Mouse (Mus musculus) ES-E14 (cell line): Measurements from ENCODE around the gene Hsd17b13. TPM values are rescaled to one million over a fixed set of nuclear protein-coding genes. Genes with fewer than 3 reads are reported as not detected.
A peak's percentile ranks its signal among the peaks of the same experiment; 100 is the strongest.

Experiments used
- DNase-seq: peaks from one replicate; pipeline ENCODE4 v3.0.0-alpha.2; 2013; ENCODE audit warnings: low read depth, low spot score
- H3K27ac ChIP-seq: 2 replicates; pipeline ENCODE4 v1.5.1; 2012; ENCODE audit warnings: low read depth, mild to moderate bottlenecking, low read length, moderate library complexity, mixed read lengths; ENCODE audit not compliant: poor library complexity, insufficient read depth, severe bottlenecking
- H3K36me3 ChIP-seq: 2 replicates; pipeline ENCODE4 v1.6.1; 2012; ENCODE audit warnings: mild to moderate bottlenecking, low read length, moderate library complexity, mixed read lengths; ENCODE audit not compliant: control insufficient read depth, poor library complexity, insufficient read depth, severe bottlenecking
- H3K4me1 ChIP-seq, 2 experiments: fragments of 150-350 bp in 1 of 2; sonication (generic) in 1 of 2; 2 replicates each; pipeline ENCODE4 v1.6.1; 2012; ENCODE audit warnings: low read length in 2 of 2, mild to moderate bottlenecking in 1 of 2, mixed read lengths in 1 of 2; ENCODE audit not compliant: control insufficient read depth in 2 of 2, insufficient read depth in 2 of 2, poor library complexity in 1 of 2
- H3K4me3 ChIP-seq, 2 experiments: fragments of 150-350 bp in 1 of 2; sonication (generic) in 1 of 2; 2 replicates each; pipeline ENCODE4 v1.5.1; 2012; ENCODE audit warnings: low read length in 2 of 2, low read depth in 1 of 2, mild to moderate bottlenecking in 1 of 2, mixed read lengths in 1 of 2; ENCODE audit not compliant: insufficient read depth in 1 of 2, poor library complexity in 1 of 2, severe bottlenecking in 1 of 2
- H3K9ac ChIP-seq: 2 replicates; pipeline ENCODE4 v1.6.1; 2012; ENCODE audit warnings: low read depth, mild to moderate bottlenecking, low read length, mixed read lengths; ENCODE audit not compliant: poor library complexity, insufficient read depth, severe bottlenecking
- H3K9me3 ChIP-seq: fragments of 150-350 bp; sonication (generic); 2 replicates; pipeline ENCODE4 v1.6.1; 2012; ENCODE audit warnings: low read depth, mild to moderate bottlenecking, low read length; ENCODE audit not compliant: control insufficient read depth, insufficient read depth
- CHD2 ChIP-seq: IDR thresholded peaks from 2 replicates; pipeline ENCODE4 v1.6.1; 2014; ENCODE audit warnings: mild to moderate bottlenecking, low read depth, low read length, inconsistent platforms
- HCFC1 ChIP-seq: IDR thresholded peaks from 2 replicates; pipeline ENCODE4 v1.6.1; 2012; ENCODE audit warnings: low read length, inconsistent platforms, borderline replicate concordance; ENCODE audit not compliant: insufficient read depth
- MAFK ChIP-seq: IDR thresholded peaks from 2 replicates; pipeline ENCODE4 v1.6.1; 2014; ENCODE audit warnings: mild to moderate bottlenecking, low read depth, low read length, inconsistent platforms; ENCODE audit not compliant: insufficient read depth
- ZC3H11A ChIP-seq: IDR thresholded peaks from 2 replicates; pipeline ENCODE4 v1.6.1; 2012; ENCODE audit warnings: low read depth, mild to moderate bottlenecking, inconsistent platforms, low read length, borderline replicate concordance
- ZNF384 ChIP-seq: IDR thresholded peaks from 2 replicates; pipeline ENCODE4 v1.6.1; 2012; ENCODE audit warnings: low read depth, low read length, inconsistent platforms
- in situ Hi-C, 2 experiments: fragments of 600-800 bp; cut with MboI; formaldehyde crosslinking; loops; one replicate each; pipeline ENCODE4 v1.15.1; 2025; ENCODE audit warnings: low sequenced_read_pairs in 2 of 2, inconsistent platforms in 1 of 2; ENCODE audit not compliant: unreplicated experiment in 2 of 2
- total RNA-seq: library from RNA; depleted of rRNA; stranded (reverse); fragments of 300-350 nt; gene quantifications from 2 replicates; pipeline ENCODE4 v1.2.3, GENCODE M21; 2012

Hsd17b13 gene
- total RNA-seq, 1 experiment = not detected

DNA sequence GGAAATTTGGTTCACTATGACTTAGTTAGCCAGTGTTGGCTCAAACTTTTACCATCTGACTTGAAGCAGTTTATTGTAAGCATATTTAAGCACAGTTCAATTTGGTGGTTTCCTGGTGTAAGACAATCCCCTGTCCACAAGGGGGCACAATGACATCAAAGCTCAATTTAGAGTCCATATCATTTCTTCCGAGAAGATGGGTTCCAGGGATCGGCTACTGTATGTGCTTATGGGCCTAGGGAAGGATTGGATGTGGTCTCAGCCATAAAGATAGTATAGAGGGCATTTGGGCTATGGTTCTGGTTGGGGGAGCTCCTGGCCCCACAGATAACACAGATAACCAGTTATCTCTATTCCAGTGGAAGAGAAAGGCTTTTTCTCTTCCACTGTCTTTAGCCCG is 18.0 kb upstream of the Hsd17b13 start:
- H3K9ac ChIP-seq = no peak overlapping the region
- DNase-seq = peak; percentile 46
- H3K9me3 ChIP-seq = no peaks in the 10 kb centered on the region
- in situ Hi-C loops = loop anchor here in 1 of 2 experiments (25.0 kb wide), 1 partner anchor 342 kb away; the partner anchor contains the start of gene Mepe
- no peak for TF ChIP-seq HCFC1
- TF ChIP-seq CHD2 = no peak
- no peak for TF ChIP-seq MAFK
- no peak for TF ChIP-seq ZC3H11A
- TF ChIP-seq ZNF384 = no peak
- H3K27ac ChIP-seq = no peak overlapping the region
- no peak overlapping the region for H3K4me3 ChIP-seq
- no peaks in the 10 kb centered on the region; a peak in 1 of 4 replicates for H3K4me1 ChIP-seq
- H3K36me3 ChIP-seq = peaks cover 11% of the 10 kb centered on the region; the same call in 1 of the 2 replicates

DNA sequence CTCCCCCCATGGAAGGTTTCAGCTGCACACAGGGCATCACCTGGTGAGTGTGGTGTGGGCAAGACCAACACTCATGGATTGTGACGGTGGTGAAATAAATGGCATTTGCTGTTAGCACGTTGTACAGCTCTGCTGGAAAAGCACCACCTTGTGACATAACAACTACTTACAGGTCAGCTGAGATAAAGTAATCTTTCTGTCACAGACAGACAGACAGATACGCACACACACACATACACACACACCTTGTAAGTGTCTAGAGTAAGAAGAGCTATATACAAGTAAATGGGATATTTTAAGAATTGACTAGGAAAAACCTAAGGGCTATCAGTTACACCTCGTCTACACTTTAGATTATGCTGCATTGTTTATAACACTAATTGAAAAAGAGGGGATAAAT is 17.5 kb upstream of the Hsd17b13 start:
- Histone ChIP-seq H3K9me3 (no peaks in the 10 kb centered on the region), H3K4me3 (no peak overlapping the region), H3K27ac (no peak overlapping the region), H3K36me3 (peaks cover 13% of the 10 kb centered on the region; the same call in 1 of the 2 replicates), H3K9ac (no peak overlapping the region), H3K4me1 (no peaks in the 10 kb centered on the region)
- in situ Hi-C loops = loop anchor here in 1 of 2 experiments (25.0 kb wide), 1 partner anchor 343 kb away; the partner anchor contains the start of gene Mepe
- no peak for TF ChIP-seq ZNF384
- no peak for TF ChIP-seq ZC3H11A
- no peak for TF ChIP-seq MAFK
- TF ChIP-seq HCFC1 = no peak
- TF ChIP-seq CHD2 = no peak
- no peak for DNase-seq

GRCm38 (mm10) chr5:103993601-103994000 is 16.4 kb upstream of the Hsd17b13 start:
- no peak overlapping the region for H3K9ac ChIP-seq
- no peak for DNase-seq
- peaks cover 16% of the 10 kb centered on the region; the same call in 1 of the 2 replicates for H3K36me3 ChIP-seq
- TF ChIP-seq ZC3H11A (no peak), ZNF384 (no peak), HCFC1 (no peak), CHD2 (no peak), MAFK (no peak)
- no peaks in the 10 kb centered on the region for H3K9me3 ChIP-seq
- no peak overlapping the region for H3K4me3 ChIP-seq
- in situ Hi-C loops = loop anchor here in 1 of 2 experiments (25.0 kb wide), 1 partner anchor 344 kb away; the partner anchor contains the start of gene Mepe
- H3K4me1 ChIP-seq = no peaks in the 10 kb centered on the region
- H3K27ac ChIP-seq = no peak overlapping the region

DNA sequence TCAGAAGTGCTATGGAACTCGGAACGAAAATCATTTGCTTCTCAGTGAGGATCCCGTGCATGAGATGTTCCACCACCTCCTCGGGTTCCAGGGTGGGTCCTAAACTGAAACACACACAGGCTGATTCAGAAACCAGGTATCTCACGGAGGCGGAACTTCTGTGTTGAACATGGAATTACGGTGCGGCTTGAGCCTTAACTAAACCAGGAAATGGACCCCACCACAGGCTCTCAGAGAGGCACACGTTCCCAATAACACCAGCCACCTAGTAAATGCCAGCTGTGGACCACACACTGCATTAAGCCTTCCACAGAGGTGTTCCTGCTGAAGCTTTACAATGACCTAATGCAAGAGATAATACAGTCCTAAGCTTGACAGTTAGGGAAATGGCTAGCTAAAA is 15.6 kb upstream of the Hsd17b13 start:
- in situ Hi-C loops = loop anchor here in 1 of 2 experiments (25.0 kb wide), 1 partner anchor 344 kb away; the partner anchor contains the start of gene Mepe
- Histone ChIP-seq H3K4me3 (no peak overlapping the region), H3K9ac (no peak overlapping the region), H3K9me3 (no peaks in the 10 kb centered on the region), H3K36me3 (peaks cover 16% of the 10 kb centered on the region; the same call in 1 of the 2 replicates), H3K4me1 (no peaks in the 10 kb centered on the region), H3K27ac (no peak overlapping the region)
- DNase-seq = no peak
- TF ChIP-seq HCFC1 (no peak), ZC3H11A (no peak), MAFK (no peak), CHD2 (no peak), ZNF384 (no peak)
